Mouse (Mus musculus) hindbrain, postnatal 0 days (tissue): Measurements from ENCODE around the gene Tlr7. TPM values are rescaled to one million over a fixed set of nuclear protein-coding genes. Genes with fewer than 3 reads are reported as not detected.
"Not testable (repeated sequence)": the region's sequence is repeated elsewhere in the genome, so short reads cannot be mapped to it uniquely, and the experiment has no call there.

Experiments
- ATAC-seq: fragments of 200-750 bp; cut with Nextera tagmentation; 2 replicates; pipeline ENCODE4 v1.8.0; 2017; ENCODE audit warnings: mild to moderate bottlenecking, moderate TSS enrichment, moderate library complexity
- DNase-seq: peaks from one replicate; pipeline ENCODE4 v3.0.0-alpha.2; 2015; ENCODE audit warnings: low spot score
- H3K27ac ChIP-seq: fragments of 300-500 bp; sonication (generic); 2 replicates; pipeline ENCODE4 v1.5.1; 2014; ENCODE audit warnings: mild to moderate bottlenecking
- H3K27me3 ChIP-seq: fragments of 300-500 bp; sonication (generic); 2 replicates; pipeline ENCODE4 v1.6.1; 2014; ENCODE audit warnings: low read length, mixed read lengths; ENCODE audit not compliant: insufficient read depth
- H3K36me3 ChIP-seq: fragments of 300-500 bp; sonication (generic); 2 replicates; pipeline ENCODE4 v1.6.1; 2014; ENCODE audit warnings: low read length, mixed read lengths; ENCODE audit not compliant: insufficient read depth
- H3K4me1 ChIP-seq: fragments of 300-500 bp; sonication (generic); 2 replicates; pipeline ENCODE4 v1.6.1; 2014; ENCODE audit warnings: antibody characterized with exemption, low read length, mixed read lengths; ENCODE audit not compliant: insufficient read depth
- H3K4me2 ChIP-seq: fragments of 300-500 bp; sonication (generic); 2 replicates; pipeline ENCODE4 v1.6.1; 2014; ENCODE audit warnings: low read depth, mild to moderate bottlenecking, low read length, moderate library complexity, mixed read lengths
- H3K4me3 ChIP-seq: fragments of 300-500 bp; sonication (generic); 2 replicates; pipeline ENCODE4 v1.5.1; 2014; ENCODE audit warnings: low read length
- H3K9ac ChIP-seq: fragments of 300-500 bp; sonication (generic); replicated peaks from 2 replicates; pipeline ENCODE4 v1.6.1; 2014; ENCODE audit warnings: mild to moderate bottlenecking, low read length, moderate library complexity, mixed read lengths
- H3K9me3 ChIP-seq: fragments of 300-500 bp; sonication (generic); 2 replicates; pipeline ENCODE4 v1.6.1; 2016; ENCODE audit warnings: low read length, mixed read lengths
- CTCF ChIP-seq: IDR thresholded peaks from 2 replicates; pipeline ENCODE4 v1.5.1; 2016; ENCODE audit warnings: antibody characterized with exemption, control low read depth, low read depth
- WGBS: fragments of 180-500 bp; shearing (Covaris S2); extraction: QIAGEN DNeasy Blood & Tissue Kit; methylation state at CpG from one replicate; pipeline ENCODE4 v1.1.7; 2014; 5-methylcytosine and 5-hydroxymethylcytosine counted together
- polyA plus RNA-seq: library from polyadenylated mRNA; unstranded; fragments of >200 nt; fragmentation: Nextera tagmentation; extraction: Ambion mirVana; gene quantifications from 2 replicates; pipeline ENCODE4 v1.2.1, GENCODE M21; 2015
- total RNA-seq: library from RNA; depleted of rRNA; stranded (reverse); fragments of >200 nt; gene quantifications from 2 replicates; pipeline ENCODE4 v1.2.3, GENCODE M21; 2014; rRNA removed

Gene Tlr7
- total and polyA plus RNA-seq, 2 experiments from 2014 or later, result 1.2 to 1.5 TPM

- Histone ChIP-seq H3K27me3 (no peaks in the 10 kb centered on the region), H3K36me3 (no peaks in the 10 kb centered on the region), H3K9me3 (no peaks in the 10 kb centered on the region), H3K9ac (no peak overlapping the region), H3K4me2 (no peak overlapping the region), H3K27ac (no peak overlapping the region), H3K4me3 (no peak overlapping the region), H3K4me1 (no peaks in the 10 kb centered on the region)
- TF ChIP-seq CTCF, result no peak
- ATAC-seq (no peak), DNase-seq (no peak)
- WGBS, result 62% methylated on average over 4 of the region's 4 CpGs
Measured at GRCm38 (mm10) chrX:167315093-167315726, 15.1 kb downstream of the Tlr7 start.

DNA sequence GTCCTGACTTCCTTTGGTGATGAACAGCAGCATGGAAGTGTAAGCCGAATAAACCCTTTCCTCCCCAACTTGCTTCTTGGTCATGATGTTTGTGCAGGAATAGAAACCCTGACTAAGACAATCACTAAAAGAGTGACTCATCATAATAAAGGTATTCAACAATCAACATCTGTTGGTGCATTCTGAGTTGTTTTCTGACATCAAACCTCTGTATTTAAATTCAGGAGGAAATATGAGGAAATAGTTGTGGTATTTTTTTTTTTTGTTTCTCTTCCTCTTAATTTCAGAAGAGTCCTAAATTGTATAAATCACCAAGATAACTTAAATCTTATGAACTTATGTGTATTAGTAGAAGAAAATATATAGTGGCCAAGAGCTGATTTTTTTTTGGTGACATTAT lies 28.3 kb downstream of the Tlr7 start:
- not testable (repeated sequence) for H3K9me3 ChIP-seq, H3K27me3 ChIP-seq, ATAC-seq, DNase-seq, H3K4me1 ChIP-seq, H3K4me3 ChIP-seq, H3K4me2 ChIP-seq, H3K27ac ChIP-seq, H3K36me3 ChIP-seq, H3K9ac ChIP-seq
- no CpG with 5 or more reads among the region's 1 CpGs for WGBS

GRCm38 (mm10) chrX:167276953-167277352 lies 53.4 kb downstream of the Tlr7 start:
- Histone ChIP-seq H3K9ac (no peak overlapping the region), H3K9me3 (no peaks in the 10 kb centered on the region), H3K4me1 (no peaks in the 10 kb centered on the region), H3K4me3 (no peak overlapping the region), H3K4me2 (no peak overlapping the region), H3K27me3 (no peaks in the 10 kb centered on the region), H3K27ac (no peak overlapping the region), H3K36me3 (no peaks in the 10 kb centered on the region)
- TF ChIP-seq CTCF, result peak; percentile 78
- peak; percentile 61; the same call in 1 of the 2 replicates for ATAC-seq
- 24% methylated on average over 9 of the region's 9 CpGs for WGBS
- DNase-seq, result peak; percentile 78

DNA sequence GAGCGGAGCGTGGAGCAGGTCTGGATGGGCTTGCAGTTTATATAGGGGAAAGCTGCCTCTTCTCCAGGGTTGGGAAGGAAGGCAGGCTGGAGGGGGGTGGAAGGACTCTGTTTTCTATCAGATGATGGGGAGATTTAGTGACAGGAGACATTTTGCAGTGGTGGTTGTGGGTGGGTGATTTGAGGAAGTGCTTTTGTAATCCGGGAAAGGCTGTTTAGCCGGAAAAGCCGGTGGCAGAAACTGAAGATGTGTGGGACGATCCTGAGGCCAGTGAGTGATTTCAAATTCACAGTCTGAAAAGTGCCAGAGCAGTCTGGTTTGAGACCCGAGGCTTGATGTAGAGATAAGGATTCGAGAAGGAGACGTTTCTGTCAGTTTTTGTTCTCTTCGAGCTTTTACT lies 53.8 kb downstream of the Tlr7 start:
- DNase-seq (no peak), ATAC-seq (no peak)
- Histone ChIP-seq H3K9ac (no peak overlapping the region), H3K36me3 (no peaks in the 10 kb centered on the region), H3K4me2 (no peak overlapping the region), H3K27ac (no peak overlapping the region), H3K4me1 (no peaks in the 10 kb centered on the region), H3K27me3 (no peaks in the 10 kb centered on the region), H3K4me3 (no peak overlapping the region), H3K9me3 (no peaks in the 10 kb centered on the region)
- TF ChIP-seq CTCF, result no peak
- 66% methylated on average over 10 of the region's 10 CpGs for WGBS

GRCm38 (mm10) chrX:167264086-167264485 lies 66.3 kb downstream of the Tlr7 start, which contains the start of gene Tlr8:
Tlr8 (minus strand) TSS chrX:167264329.
- WGBS, result 76% methylated on average over 4 of the region's 4 CpGs
- TF ChIP-seq CTCF, result no peak
- no peak within 1 kb of the TSS for H3K4me2 ChIP-seq

DNA sequence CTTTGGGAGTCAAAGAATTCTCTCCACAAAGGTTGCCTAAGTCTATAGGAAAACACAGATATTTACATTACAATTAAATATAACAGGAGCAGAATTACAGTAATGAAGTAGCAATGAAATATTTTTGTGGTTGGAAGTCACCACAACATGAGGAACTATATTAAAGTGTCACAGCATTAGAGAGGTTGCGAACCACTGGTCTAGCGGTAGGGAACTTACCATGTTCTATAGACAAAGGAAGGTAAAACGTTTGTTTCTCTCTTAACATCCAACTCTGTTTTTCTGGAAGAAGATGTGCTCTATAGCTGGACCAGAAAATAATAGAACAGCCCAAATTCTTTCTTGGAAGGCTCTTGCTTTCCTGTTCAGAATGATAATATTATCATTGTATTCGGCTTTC lies 66.8 kb downstream of the Tlr7 start:
- H3K9me3 ChIP-seq, result no peaks in the 10 kb centered on the region
- ATAC-seq (no peak), DNase-seq (no peak)
- H3K36me3 ChIP-seq, result no peaks in the 10 kb centered on the region
- H3K9ac ChIP-seq, result no peak overlapping the region
- TF ChIP-seq CTCF, result no peak
- WGBS, result 81% methylated on average over 4 of the region's 4 CpGs
- H3K4me3 ChIP-seq, result no peak overlapping the region
- no peaks in the 10 kb centered on the region for H3K27me3 ChIP-seq
- H3K27ac ChIP-seq, result no peak overlapping the region
- H3K4me2 ChIP-seq, result no peak overlapping the region
- no peaks in the 10 kb centered on the region for H3K4me1 ChIP-seq

More at GRCm38 (mm10) chrX:167264086-167264485, 66.3 kb downstream of the Tlr7 start, which contains the start of gene Tlr8:
- no peak for DNase-seq
- no peak within 1 kb of the TSS for H3K9ac ChIP-seq
- no peak within 1 kb of the TSS for H3K4me3 ChIP-seq
- H3K36me3 ChIP-seq, result no peaks in the 10 kb centered on the region
- no peaks in the 10 kb centered on the region for H3K4me1 ChIP-seq
- H3K27me3 ChIP-seq, result no peaks in the 10 kb centered on the region
- no peak within 1 kb of the TSS for H3K27ac ChIP-seq
- ATAC-seq, result no peak
- no peaks in the 10 kb centered on the region for H3K9me3 ChIP-seq

Other genes with a start within 250 kb of the Tlr7 start
- gene Tmsb4x, start 121.2 kb downstream of the Tlr7 start, total RNA-seq, result 879 and 1,090 TPM in 2 replicates
- 4,785 and 5,074 TPM in 2 replicates for gene Tmsb4x, start 121.2 kb downstream of the Tlr7 start, polyA plus RNA-seq
- gene Tlr8, start 66.2 kb downstream of the Tlr7 start, total RNA-seq, result 0.26 and 0.40 TPM in 2 replicates
- gene Tlr8, start 66.2 kb downstream of the Tlr7 start, polyA plus RNA-seq, result 0.10 and 0.28 TPM in 2 replicates
- gene Prps2, start 52.2 kb upstream of the Tlr7 start, total RNA-seq, result 23.0 and 30.3 TPM in 2 replicates
- gene Prps2, start 52.2 kb upstream of the Tlr7 start, polyA plus RNA-seq, result 14.3 and 15.4 TPM in 2 replicates